Mouse (Mus musculus): ENCODE data around the gene Tmem237.

Gene Tmem237

GRCm38 (mm10) chr1:59119720-59120457, at the start of gene Tmem237:
Gene Tmem237, minus strand, starts transcription at chr1:59120408.
- in situ Hi-C loops (cut with MboI, MseI) = no loop called here

GRCm38 (mm10) chr1:59169586-59169985, 49.4 kb upstream of the Tmem237 start:
- in situ Hi-C loops (cut with MboI, MseI) = loop anchor here (5.0 kb wide), 1 partner anchor 68 kb away; the partner anchor contains the start of gene Als2

- in situ Hi-C loops (cut with MboI, MseI) = loop anchor here (5.0 kb wide), 1 partner anchor 69 kb away; the partner anchor contains the start of gene Als2
Observed at GRCm38 (mm10) chr1:59168556-59168955, 48.3 kb upstream of the Tmem237 start.

DNA sequence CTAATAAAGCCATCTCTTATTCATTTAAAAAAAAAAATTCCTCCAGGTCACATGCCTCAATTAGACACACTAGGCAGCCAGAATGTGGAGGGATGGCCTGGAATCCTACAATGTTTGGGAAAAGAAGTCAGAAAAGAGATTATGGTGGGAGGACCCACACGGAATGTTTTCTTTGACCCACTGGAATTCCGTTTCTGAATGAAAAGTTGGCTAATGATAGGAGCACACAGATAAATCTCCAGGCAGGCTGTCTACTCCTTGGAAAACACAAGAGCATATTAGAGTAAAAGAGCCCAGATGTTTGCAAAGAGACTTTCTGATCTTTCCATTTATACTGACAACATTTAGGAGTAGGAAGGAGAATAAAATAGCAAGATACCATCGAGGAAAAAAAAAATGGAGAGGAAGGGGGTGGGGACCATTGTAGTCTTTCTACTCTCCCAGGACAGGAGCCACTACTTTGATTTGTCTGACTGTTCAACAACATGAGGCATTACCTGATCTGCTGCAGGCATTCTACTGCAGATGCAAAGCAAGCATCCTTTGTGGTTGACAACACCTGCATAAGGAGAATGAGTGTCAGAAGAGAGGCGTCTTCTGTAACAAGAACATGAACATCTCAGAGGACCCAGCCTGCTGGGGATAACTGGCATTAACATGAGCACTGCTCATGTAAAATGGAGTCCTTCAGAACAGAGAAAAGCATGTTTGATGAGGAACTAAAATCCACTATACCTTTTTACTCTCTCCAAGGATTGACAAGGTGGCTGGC, 47.6 kb upstream of the Tmem237 start:
- in situ Hi-C loops (cut with MboI, MseI) = loop anchor here (5.0 kb wide), 1 partner anchor 69 kb away; the partner anchor contains the start of gene Als2

- in situ Hi-C loops (cut with MboI, MseI) = loop anchor here (5.0 kb wide), 1 partner anchor 71 kb away; the partner anchor contains the start of gene Als2
Observed at GRCm38 (mm10) chr1:59166232-59166905, 46.2 kb upstream of the Tmem237 start.

GRCm38 (mm10) chr1:59163918-59164317, 43.7 kb upstream of the Tmem237 start:
- in situ Hi-C loops (cut with MboI, MseI) = no loop called here

GRCm38 (mm10) chr1:59163030-59163461, 42.8 kb upstream of the Tmem237 start, which contains the start of gene Mpp4:
Gene Mpp4, minus strand, starts transcription at chr1:59163389.
- in situ Hi-C loops (cut with MboI, MseI) = no loop called here

- in situ Hi-C loops (cut with MboI, MseI) = no loop called here
Observed at GRCm38 (mm10) chr1:59162309-59163024, 42.3 kb upstream of the Tmem237 start.

GRCm38 (mm10) chr1:59161396-59161795, 41.2 kb upstream of the Tmem237 start:
- in situ Hi-C loops (cut with MboI, MseI) = no loop called here

- in situ Hi-C loops (cut with MboI, MseI) = no loop called here
Observed at GRCm38 (mm10) chr1:59160871-59161270, 40.7 kb upstream of the Tmem237 start.

- in situ Hi-C loops (cut with MboI, MseI) = no loop called here
Observed at GRCm38 (mm10) chr1:59159136-59159535, 38.9 kb upstream of the Tmem237 start.

DNA sequence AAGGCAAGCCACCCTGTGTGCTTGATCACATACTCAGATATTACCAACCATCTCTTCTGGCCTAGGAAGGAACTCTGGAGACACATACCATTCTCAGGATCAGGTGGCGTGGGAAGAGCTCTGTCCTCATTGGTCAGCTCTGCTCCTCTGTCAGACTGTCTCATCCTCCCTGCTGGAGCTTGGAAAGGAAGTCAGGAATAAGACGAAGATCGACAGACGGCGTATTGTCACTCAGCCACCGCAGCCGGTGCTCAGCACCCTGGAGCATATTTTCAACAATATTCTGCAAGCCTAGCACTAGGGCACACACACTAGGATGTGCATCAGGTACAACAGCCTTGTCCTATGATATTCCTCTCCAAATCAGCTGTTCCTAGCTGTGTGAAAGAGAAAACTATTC, 38.3 kb upstream of the Tmem237 start:
- in situ Hi-C loops (cut with MboI, MseI) = no loop called here

DNA sequence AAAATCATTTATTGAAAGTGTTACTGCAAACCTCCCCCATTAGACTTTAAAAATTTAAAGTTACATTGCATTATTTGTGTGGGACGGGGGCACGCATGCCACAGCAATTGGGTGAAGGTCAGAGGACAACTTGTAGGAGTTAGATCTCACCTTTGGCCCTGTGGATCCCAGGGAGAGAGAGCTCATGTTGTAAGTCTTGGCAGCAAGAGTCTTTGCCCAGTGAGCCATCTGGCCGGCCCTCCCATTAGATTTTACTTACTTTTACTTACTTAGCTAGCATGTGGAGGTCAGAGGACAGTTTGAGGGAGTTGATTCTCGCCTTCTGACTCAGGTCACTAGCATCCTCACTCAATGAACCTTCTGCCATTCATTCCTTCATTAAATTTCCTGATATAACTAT, 37.6 kb upstream of the Tmem237 start:
- in situ Hi-C loops (cut with MboI, MseI) = no loop called here

GRCm38 (mm10) chr1:59152346-59152745, 32.1 kb upstream of the Tmem237 start:
- in situ Hi-C loops (cut with MboI, MseI) = no loop called here

DNA sequence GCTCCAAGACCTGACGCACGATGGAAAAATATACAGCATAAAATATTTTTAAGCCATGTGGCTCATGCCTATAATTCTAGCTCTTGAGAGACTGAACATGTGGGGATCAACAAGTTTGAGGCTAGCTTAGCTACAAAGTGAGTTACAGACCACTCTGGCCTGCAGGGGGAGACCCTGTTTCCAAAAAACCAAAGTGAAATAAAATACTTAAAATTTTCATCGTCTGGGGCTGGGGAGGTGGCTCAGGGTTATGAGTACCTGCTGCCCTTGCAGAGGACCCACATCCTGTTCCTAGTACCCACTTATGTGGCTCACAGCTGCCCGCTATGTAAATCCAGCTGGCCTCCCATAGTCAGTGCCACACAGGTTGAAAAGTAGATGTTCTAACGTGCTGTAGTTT, 30.3 kb upstream of the Tmem237 start:
- in situ Hi-C loops (cut with MboI, MseI) = no loop called here

- in situ Hi-C loops (cut with MboI, MseI) = loop anchor here (5.0 to 10.0 kb wide), 2 partner anchors 127 to 380 kb away; no protein-coding TSS in a partner anchor
Observed at GRCm38 (mm10) chr1:59144543-59144942, 24.3 kb upstream of the Tmem237 start.

DNA sequence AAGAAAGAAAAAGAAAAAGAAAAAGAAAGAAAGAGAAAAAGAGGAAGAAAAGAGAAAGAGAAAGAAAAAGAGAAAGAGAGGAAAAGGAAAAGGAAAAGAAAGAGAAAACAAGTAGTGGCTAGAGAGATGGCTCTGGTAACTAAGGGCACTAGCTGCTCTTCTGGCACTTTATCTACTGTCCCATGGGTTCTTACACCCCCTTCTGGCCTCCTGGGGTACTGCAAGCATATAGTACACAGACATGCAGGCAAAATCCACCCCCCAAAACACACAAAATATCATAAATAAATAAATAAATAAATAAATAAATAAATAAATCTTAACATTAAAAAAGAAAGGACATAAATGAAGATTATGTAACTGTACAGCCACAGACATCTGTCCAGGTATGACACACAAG, 22.6 kb upstream of the Tmem237 start:
- in situ Hi-C loops (cut with MboI, MseI) = loop anchor here (5.0 to 10.0 kb wide), 2 partner anchors 126 to 378 kb away; no protein-coding TSS in a partner anchor

DNA sequence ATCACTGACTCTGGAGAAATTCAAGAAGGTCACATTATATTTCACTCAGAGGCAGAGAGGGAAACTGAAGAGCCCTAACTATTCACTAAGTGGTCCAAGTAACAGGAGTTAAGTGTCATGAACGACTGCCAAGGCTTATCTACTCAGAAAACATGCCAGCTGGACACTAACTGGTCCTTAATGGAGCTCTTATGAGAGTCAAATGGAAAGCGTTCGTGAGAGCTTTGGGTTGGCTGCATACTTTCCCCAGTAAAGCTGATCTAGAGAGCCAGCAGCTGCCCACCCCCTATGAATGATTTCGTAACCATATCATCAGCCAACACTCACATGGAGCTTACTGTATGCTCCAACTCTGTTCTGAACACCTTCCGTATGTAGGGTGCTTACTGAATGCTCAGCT, 14.2 kb upstream of the Tmem237 start:
- in situ Hi-C loops (cut with MboI, MseI) = no loop called here

DNA sequence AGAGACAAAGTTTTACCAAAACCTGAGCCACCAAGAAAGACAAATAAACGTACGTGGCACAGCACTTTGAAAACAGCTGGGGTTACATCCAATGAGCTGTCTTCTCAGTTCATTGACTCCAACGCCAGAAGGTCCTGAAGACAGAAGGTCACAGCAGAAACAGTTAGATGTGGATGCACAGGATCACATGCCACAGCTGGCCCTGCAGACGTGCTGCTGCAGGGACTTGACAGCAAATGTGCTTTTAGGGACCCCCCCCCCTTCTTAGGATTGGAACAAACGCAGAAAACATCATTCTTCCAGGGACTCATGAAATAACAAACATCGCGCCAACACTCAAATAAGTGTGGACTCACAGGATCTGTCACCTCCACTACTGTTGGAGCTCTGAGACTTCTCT, 8.7 kb upstream of the Tmem237 start:
- in situ Hi-C loops (cut with MboI, MseI) = no loop called here

DNA sequence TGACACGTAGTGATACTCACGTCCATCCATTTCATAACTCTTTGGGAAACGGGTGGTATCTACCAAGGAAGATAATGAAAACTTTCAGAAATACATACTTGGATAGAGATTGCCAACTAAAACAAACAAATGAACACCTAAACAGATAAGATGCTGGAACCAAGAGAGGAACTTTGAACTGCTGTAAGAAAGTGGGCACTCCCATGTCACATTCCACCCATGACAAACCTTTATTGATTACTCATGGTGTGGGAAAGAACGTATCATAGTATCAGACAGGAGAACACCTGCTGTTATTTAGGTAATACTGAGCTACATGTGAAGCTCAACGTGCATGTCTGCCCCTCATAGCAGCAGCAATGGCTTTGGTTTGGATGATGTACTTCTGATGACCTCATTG, 5.3 kb upstream of the Tmem237 start:
- in situ Hi-C loops (cut with MboI, MseI) = no loop called here

DNA sequence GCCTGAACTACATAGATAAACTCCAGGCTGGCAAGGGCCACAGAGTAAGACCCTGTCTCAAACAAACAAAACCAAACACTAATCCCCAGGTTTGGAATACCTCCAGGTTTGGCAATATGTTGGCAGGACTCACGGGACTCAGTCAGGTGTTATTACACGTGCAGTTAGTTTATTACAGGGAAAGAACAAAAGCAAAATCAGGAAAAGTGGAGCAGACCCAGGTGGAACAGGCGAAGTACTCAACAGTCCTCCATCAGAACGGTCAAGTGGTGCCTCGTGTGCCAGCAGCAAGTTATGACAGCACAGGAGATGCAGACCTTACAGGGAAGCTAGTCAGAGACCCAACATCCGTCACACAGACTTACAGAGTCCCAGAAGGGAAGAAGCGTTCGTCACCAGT, 9.7 kb downstream of the Tmem237 start:
- in situ Hi-C loops (cut with MboI, MseI) = no loop called here
